Mouse (Mus musculus): ENCODE results near the gene Slc25a36. TPM values are rescaled to one million over a fixed set of nuclear protein-coding genes. Genes with fewer than 3 reads are reported as not detected.

Slc25a36 gene
- polyA plus RNA-seq, 1 experiment = 27.5 TPM

DNA sequence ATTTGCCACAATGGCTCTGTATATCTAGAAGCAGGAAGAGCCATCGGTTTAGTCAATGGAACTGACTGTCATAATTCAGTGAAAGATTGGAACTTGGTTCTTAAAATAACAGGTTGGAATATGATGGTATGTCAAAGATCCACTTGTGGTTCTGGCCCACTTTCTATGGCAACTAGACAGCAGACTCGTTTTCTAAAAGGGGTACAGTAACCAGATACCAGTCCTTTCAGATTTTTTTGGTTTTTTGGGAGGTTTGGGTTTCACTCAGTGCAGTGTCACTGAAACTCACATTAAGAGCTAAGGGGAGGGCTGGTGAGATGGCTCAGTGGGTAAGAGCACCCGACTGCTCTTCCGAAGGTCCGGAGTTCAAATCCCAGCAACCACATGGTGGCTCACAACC lies 41.5 kb downstream of the Slc25a36 start:
- WGBS = 85% methylated on average over 5 of the region's 5 CpGs
- TF ChIP-seq POLR2A (IDR thresholded peaks at IDR 0.05; ENCODE audit: borderline replicate concordance, control insufficient read depth, low read depth, low read length) = no peak
- TF ChIP-seq CTCF (IDR thresholded peaks at IDR 0.05; ENCODE audit: control insufficient read depth, insufficient read depth, low read length) = no peak
- no peak overlapping the region for H3K27ac ChIP-seq (ENCODE audit: control insufficient read depth, insufficient read depth, low read depth, low read length, poor library complexity)
- no peak overlapping the region for H3K4me3 ChIP-seq (replicated peaks; ENCODE audit: control insufficient read depth, low read depth, low read length)
- H3K4me1 ChIP-seq (ENCODE audit: control insufficient read depth, insufficient read depth, low read length) = no peaks in the 10 kb centered on the region

- Histone ChIP-seq H3K27ac (ENCODE audit: control insufficient read depth, insufficient read depth, low read depth, low read length, poor library complexity) (no peak overlapping the region), H3K4me1 (ENCODE audit: control insufficient read depth, insufficient read depth, low read length) (no peaks in the 10 kb centered on the region), H3K4me3 (replicated peaks; ENCODE audit: control insufficient read depth, low read depth, low read length) (no peak overlapping the region)
- TF ChIP-seq CTCF (IDR thresholded peaks at IDR 0.05; ENCODE audit: control insufficient read depth, insufficient read depth, low read length) = peak; percentile 57
- no peak for TF ChIP-seq POLR2A (IDR thresholded peaks at IDR 0.05; ENCODE audit: borderline replicate concordance, control insufficient read depth, low read depth, low read length)
- whole genome bisulfite sequencing = 52% methylated on average over 9 of the region's 9 CpGs
Observed at GRCm38 (mm10) chr9:97068201-97069095, 42.5 kb downstream of the Slc25a36 start.

- Histone ChIP-seq H3K4me3 (replicated peaks; ENCODE audit: control insufficient read depth, low read depth, low read length) (no peak overlapping the region), H3K4me1 (ENCODE audit: control insufficient read depth, insufficient read depth, low read length) (no peaks in the 10 kb centered on the region), H3K27ac (ENCODE audit: control insufficient read depth, insufficient read depth, low read depth, low read length, poor library complexity) (no peak overlapping the region)
- TF ChIP-seq CTCF (IDR thresholded peaks at IDR 0.05; ENCODE audit: control insufficient read depth, insufficient read depth, low read length) (no peak), POLR2A (IDR thresholded peaks at IDR 0.05; ENCODE audit: borderline replicate concordance, control insufficient read depth, low read depth, low read length) (no peak)
- WGBS = 81% methylated on average over 6 of the region's 6 CpGs
Observed at GRCm38 (mm10) chr9:97067761-97068160, 43.2 kb downstream of the Slc25a36 start.

DNA sequence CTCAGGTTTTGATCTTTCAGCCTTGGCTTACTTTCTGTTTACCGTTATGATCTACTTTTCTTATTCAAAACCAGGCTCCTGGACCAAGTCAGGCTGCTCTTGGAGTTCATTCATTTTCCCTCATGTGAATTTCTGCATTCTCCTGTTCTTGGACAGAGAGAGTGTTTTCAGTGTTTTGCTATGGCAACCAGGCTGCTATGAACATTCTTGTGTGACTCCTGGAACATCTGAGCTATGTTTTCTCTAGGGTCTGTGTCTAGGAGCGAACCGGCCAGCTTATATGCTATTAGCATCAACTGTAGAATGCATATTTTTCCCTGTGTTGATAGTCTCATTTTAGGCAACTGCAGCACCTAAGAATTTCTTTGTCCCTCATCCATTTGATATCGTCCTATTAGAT lies 45.1 kb downstream of the Slc25a36 start:
- TF ChIP-seq CTCF (IDR thresholded peaks at IDR 0.05; ENCODE audit: control insufficient read depth, insufficient read depth, low read length) (no peak), POLR2A (IDR thresholded peaks at IDR 0.05; ENCODE audit: borderline replicate concordance, control insufficient read depth, low read depth, low read length) (no peak)
- Histone ChIP-seq H3K4me3 (replicated peaks; ENCODE audit: control insufficient read depth, low read depth, low read length) (no peak overlapping the region), H3K4me1 (ENCODE audit: control insufficient read depth, insufficient read depth, low read length) (no peaks in the 10 kb centered on the region), H3K27ac (ENCODE audit: control insufficient read depth, insufficient read depth, low read depth, low read length, poor library complexity) (no peak overlapping the region)
- WGBS = 90% methylated on average over 4 of the region's 4 CpGs

GRCm38 (mm10) chr9:97065216-97065615 lies 45.7 kb downstream of the Slc25a36 start:
- WGBS = 76% methylated on average over 5 of the region's 5 CpGs
- no peak for TF ChIP-seq POLR2A (IDR thresholded peaks at IDR 0.05; ENCODE audit: borderline replicate concordance, control insufficient read depth, low read depth, low read length)
- TF ChIP-seq CTCF (IDR thresholded peaks at IDR 0.05; ENCODE audit: control insufficient read depth, insufficient read depth, low read length) = no peak
- Histone ChIP-seq H3K27ac (ENCODE audit: control insufficient read depth, insufficient read depth, low read depth, low read length, poor library complexity) (no peak overlapping the region), H3K4me3 (replicated peaks; ENCODE audit: control insufficient read depth, low read depth, low read length) (no peak overlapping the region), H3K4me1 (ENCODE audit: control insufficient read depth, insufficient read depth, low read length) (no peaks in the 10 kb centered on the region)

DNA sequence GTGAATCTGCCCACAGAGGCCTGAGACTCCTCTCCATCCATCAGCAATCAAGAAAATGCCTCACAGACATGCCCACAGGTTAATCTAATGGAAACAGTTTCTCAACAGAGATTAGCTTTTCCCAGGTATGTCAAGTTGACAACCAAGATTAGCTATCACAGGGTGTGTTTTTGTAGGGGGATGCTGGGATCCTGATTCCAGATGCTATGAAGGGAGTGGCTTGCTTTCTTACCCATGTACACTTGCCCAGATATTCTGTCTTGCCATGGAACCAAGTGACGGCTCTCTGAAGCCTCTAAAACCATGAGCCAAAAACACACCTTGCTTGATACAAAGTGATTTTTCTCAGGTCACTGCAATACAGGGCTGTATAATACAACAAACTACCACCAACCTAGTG lies 46.8 kb downstream of the Slc25a36 start:
- no peak overlapping the region for H3K4me3 ChIP-seq (replicated peaks; ENCODE audit: control insufficient read depth, low read depth, low read length)
- WGBS = 78% methylated on average over 1 of the region's 1 CpGs
- TF ChIP-seq CTCF (IDR thresholded peaks at IDR 0.05; ENCODE audit: control insufficient read depth, insufficient read depth, low read length) (no peak), POLR2A (IDR thresholded peaks at IDR 0.05; ENCODE audit: borderline replicate concordance, control insufficient read depth, low read depth, low read length) (no peak)
- H3K27ac ChIP-seq (ENCODE audit: control insufficient read depth, insufficient read depth, low read depth, low read length, poor library complexity) = no peak overlapping the region
- no peaks in the 10 kb centered on the region for H3K4me1 ChIP-seq (ENCODE audit: control insufficient read depth, insufficient read depth, low read length)

DNA sequence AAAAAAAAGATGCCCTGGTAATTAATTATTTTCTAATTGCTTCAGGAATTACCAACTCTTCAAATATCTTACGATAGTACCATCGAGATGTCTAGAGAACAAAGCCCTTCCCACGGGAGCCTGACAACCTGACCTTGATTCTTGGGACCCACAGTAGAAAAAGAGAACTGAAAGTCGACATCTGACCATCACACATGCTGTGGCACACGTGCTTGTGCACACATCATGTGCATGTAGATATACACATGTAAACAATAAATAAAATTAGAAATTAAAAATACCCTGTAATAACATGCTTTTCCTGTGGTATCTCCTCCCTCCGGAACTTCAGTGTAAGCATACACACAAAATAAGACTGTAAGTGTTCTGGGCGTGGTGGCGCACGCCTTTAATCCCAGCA lies 49.3 kb downstream of the Slc25a36 start:
- H3K4me3 ChIP-seq (replicated peaks; ENCODE audit: control insufficient read depth, low read depth, low read length) = no peak overlapping the region
- H3K27ac ChIP-seq (ENCODE audit: control insufficient read depth, insufficient read depth, low read depth, low read length, poor library complexity) = no peak overlapping the region
- 79% methylated on average over 9 of the region's 9 CpGs for WGBS
- no peaks in the 10 kb centered on the region for H3K4me1 ChIP-seq (ENCODE audit: control insufficient read depth, insufficient read depth, low read length)
- TF ChIP-seq POLR2A (IDR thresholded peaks at IDR 0.05; ENCODE audit: borderline replicate concordance, control insufficient read depth, low read depth, low read length) = no peak
- no peak for TF ChIP-seq CTCF (IDR thresholded peaks at IDR 0.05; ENCODE audit: control insufficient read depth, insufficient read depth, low read length)

DNA sequence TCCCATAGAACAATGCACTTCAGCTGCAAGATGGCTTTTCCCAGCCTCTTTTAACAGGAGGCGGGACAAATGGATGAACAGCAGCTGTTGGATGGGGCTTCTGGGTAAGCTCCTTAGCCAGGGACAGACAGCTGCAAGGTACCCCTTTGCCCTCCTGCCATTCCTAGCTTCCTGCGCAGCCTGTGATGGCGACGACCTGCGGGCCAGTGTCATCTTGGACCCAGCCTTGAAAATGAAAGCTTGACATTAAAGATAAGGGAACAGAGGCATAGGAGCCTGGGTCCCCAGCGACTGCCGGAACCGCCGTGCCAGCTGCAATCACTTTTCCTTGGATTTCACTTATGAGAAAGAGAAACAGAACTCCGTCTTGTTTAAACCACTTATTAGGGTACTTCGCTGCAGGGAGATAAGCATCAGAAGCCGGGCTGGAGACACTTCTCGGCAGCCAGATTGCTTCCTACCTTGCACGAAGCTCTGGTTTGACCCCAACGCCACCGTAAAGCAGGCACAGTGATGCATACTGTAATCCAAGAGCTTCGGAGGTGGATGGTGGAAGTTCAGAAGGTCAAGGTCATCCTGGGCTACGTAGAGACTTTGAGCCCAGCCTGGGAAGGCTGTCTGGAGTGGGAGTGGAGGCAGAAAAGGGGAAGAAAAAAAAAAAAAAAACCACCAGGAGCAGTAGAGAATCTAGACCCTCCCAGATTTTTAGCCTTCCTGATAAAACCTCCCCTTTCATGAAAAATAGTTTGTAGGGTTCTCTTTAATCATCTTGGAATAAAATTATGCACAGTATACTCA lies 54.2 kb downstream of the Slc25a36 start:
- H3K4me1 ChIP-seq (ENCODE audit: control insufficient read depth, insufficient read depth, low read length) = no peaks in the 10 kb centered on the region
- no peak overlapping the region for H3K27ac ChIP-seq (ENCODE audit: control insufficient read depth, insufficient read depth, low read depth, low read length, poor library complexity)
- TF ChIP-seq CTCF (IDR thresholded peaks at IDR 0.05; ENCODE audit: control insufficient read depth, insufficient read depth, low read length) = no peak
- WGBS = 54% methylated on average over 18 of the region's 18 CpGs
- H3K4me3 ChIP-seq (replicated peaks; ENCODE audit: control insufficient read depth, low read depth, low read length) = no peak overlapping the region
